Mouse (Mus musculus) kidney, embryonic 16.5 days (tissue): ENCODE measurements around the gene Bbof1. TPM values are rescaled to one million over a fixed set of nuclear protein-coding genes. Genes with fewer than 3 reads are reported as not detected.

Experiments
- ATAC-seq: fragments of 200-750 bp; cut with Nextera tagmentation; 2 replicates; pipeline ENCODE4 v1.8.0; 2017; ENCODE audit warnings: moderate TSS enrichment; ENCODE audit not compliant: low FRiP score, low TSS enrichment
- H3K27ac ChIP-seq: fragments of 300-500 bp; sonication (generic); 2 replicates; pipeline ENCODE4 v1.5.1; 2014; ENCODE audit warnings: low read length
- H3K27me3 ChIP-seq: fragments of 300-500 bp; sonication (generic); 2 replicates; pipeline ENCODE4 v1.6.1; 2014; ENCODE audit warnings: low read length, control low read depth, mixed read lengths; ENCODE audit not compliant: insufficient read depth
- H3K36me3 ChIP-seq: fragments of 300-500 bp; sonication (generic); 2 replicates; pipeline ENCODE4 v1.6.1; 2014; ENCODE audit warnings: low read length, control low read depth, mixed read lengths; ENCODE audit not compliant: insufficient read depth
- H3K4me1 ChIP-seq: fragments of 300-500 bp; sonication (generic); 2 replicates; pipeline ENCODE4 v1.6.1; 2014; ENCODE audit warnings: low read length, control low read depth, mixed read lengths; ENCODE audit not compliant: insufficient read depth
- H3K4me2 ChIP-seq: fragments of 300-500 bp; sonication (generic); replicated peaks from 2 replicates; pipeline ENCODE4 v1.6.1; 2014; ENCODE audit warnings: low read depth, low read length
- H3K4me3 ChIP-seq: fragments of 300-500 bp; sonication (generic); 2 replicates; pipeline ENCODE4 v1.5.1; 2014; ENCODE audit warnings: mild to moderate bottlenecking, low read length
- H3K9ac ChIP-seq: fragments of 300-500 bp; sonication (generic); replicated peaks from 2 replicates; pipeline ENCODE4 v1.6.1; 2014; ENCODE audit warnings: low read length
- H3K9me3 ChIP-seq: fragments of 300-500 bp; sonication (generic); 2 replicates; pipeline ENCODE4 v1.6.1; 2016; ENCODE audit warnings: low read length, control low read depth
- WGBS: fragments of 180-500 bp; shearing (Covaris S2); extraction: QIAGEN DNeasy Blood & Tissue Kit; methylation state at CpG from one replicate; pipeline ENCODE4 v1.1.7; 2014; 5-methylcytosine and 5-hydroxymethylcytosine counted together
- polyA plus RNA-seq: library from polyadenylated mRNA; unstranded; fragments of >200 nt; fragmentation: Nextera tagmentation; extraction: Ambion mirVana; gene quantifications from 2 replicates; pipeline ENCODE4 v1.2.1, GENCODE M21; 2015

Bbof1 gene
- polyA plus RNA-seq, 1 experiment from 2014 or later = 1.5 TPM

DNA sequence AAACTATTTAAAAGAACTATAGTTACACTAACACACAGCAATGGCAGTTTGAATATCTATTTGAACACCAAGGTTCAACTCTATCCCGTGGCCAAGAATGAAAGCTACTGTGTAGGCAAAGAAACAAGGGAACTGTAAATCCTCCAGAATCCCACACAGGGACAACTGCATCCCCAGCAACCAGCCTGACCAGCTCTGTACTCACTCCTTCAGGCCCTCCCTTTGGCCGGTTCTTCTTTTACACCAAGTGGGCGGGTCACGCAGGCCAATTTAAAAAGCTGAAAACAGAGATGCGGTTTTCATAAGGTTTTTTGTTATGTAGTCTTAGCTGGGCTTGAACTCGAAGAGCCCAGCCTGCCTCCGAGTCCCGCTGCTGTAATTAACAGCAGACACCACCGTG, 9.7 kb upstream of the Bbof1 start:
- ATAC-seq = no peak
- peak overlapping the region; percentile 65 for H3K27ac ChIP-seq
- H3K9ac ChIP-seq = no peak overlapping the region
- 0 out of 2 replicates have a peak overlapping the region, but pooled peaks have one; percentile 10 for H3K4me2 ChIP-seq
- H3K9me3 ChIP-seq = no peaks in the 10 kb centered on the region
- WGBS = 76% methylated on average over 9 of the region's 9 CpGs
- peaks cover 4% of the 10 kb centered on the region; the same call in 1 of the 2 replicates for H3K4me1 ChIP-seq
- no peaks in the 10 kb centered on the region for H3K27me3 ChIP-seq
- no peaks in the 10 kb centered on the region for H3K36me3 ChIP-seq
- no peak overlapping the region for H3K4me3 ChIP-seq

DNA sequence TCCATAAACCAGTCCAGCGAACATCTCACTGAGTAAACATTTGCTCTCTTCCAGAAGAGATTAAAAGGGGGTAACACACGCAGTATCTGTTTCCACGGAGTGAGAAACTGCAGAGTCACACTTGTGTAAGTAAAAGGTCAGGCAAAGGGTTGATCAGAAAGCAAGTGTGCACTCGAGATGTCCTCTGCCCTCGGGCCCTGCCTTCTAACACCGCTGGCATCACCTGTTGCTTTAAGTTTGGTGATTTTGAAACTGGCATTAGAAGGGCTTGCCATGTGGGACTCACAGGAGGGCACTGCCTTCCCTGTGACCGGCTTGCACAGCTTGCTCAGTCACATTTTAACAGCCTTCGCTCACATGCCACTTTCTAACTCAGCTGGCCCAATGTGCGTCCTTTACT, 9.2 kb upstream of the Bbof1 start:
- Histone ChIP-seq H3K9me3 (no peaks in the 10 kb centered on the region), H3K9ac (no peak overlapping the region), H3K4me1 (peaks cover 4% of the 10 kb centered on the region; the same call in 1 of the 2 replicates), H3K27ac (peak overlapping the region; percentile 65), H3K27me3 (no peaks in the 10 kb centered on the region), H3K4me3 (no peak overlapping the region), H3K4me2 (no peak overlapping the region), H3K36me3 (no peaks in the 10 kb centered on the region)
- no peak for ATAC-seq
- 57% methylated on average over 9 of the region's 9 CpGs for WGBS

DNA sequence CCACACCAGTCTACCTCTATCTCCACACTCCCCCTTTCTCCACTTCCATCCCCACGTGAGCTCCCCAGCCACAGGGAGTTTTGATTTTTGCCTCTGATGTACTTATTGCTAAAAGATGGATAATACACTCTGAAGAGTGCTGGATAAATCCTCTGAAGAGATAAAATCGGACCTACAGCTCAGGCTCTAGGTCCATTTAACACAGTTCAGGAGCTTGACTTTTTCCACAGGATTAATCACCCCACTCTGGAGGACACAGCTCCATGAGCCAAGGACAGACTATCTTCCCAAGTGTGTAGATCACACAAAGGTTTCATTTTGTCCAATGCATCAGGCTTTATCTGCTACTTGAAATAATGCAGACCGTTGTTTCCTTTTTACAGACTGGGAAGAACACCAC, 8.8 kb upstream of the Bbof1 start:
- H3K4me2 ChIP-seq = no peak overlapping the region
- H3K27ac ChIP-seq = peak overlapping the region; percentile 65
- no peak overlapping the region for H3K9ac ChIP-seq
- no peaks in the 10 kb centered on the region for H3K27me3 ChIP-seq
- no peak for ATAC-seq
- WGBS = 83% methylated on average over 3 of the region's 3 CpGs
- no peak overlapping the region for H3K4me3 ChIP-seq
- no peaks in the 10 kb centered on the region for H3K36me3 ChIP-seq
- H3K4me1 ChIP-seq = peaks cover 4% of the 10 kb centered on the region; the same call in 1 of the 2 replicates
- no peaks in the 10 kb centered on the region for H3K9me3 ChIP-seq

DNA sequence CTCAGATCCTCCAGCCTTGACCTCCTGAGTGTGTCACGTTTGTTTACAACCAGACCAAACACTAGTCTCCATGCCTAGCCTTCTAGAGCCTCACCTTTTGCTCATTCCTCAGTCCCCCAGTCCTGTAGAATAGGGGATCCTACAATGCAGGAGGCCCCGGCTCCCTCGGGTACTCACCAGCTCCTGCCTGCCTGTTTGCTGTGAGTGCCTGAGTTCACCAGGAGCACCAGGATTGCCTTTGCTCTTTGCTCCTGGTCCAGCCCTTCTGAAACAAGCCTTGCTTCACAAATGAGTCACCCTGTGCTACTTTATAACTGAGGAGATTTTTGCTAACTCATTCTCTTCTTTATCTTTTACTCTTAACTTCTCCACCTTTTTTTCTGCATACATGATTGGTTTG, 8.2 kb upstream of the Bbof1 start:
- H3K27ac ChIP-seq = peak overlapping the region; percentile 65
- H3K9ac ChIP-seq = no peak overlapping the region
- H3K4me3 ChIP-seq = 0 out of 2 replicates have a peak overlapping the region, but pooled peaks have one; percentile 10
- H3K36me3 ChIP-seq = no peaks in the 10 kb centered on the region
- no peak for ATAC-seq
- H3K9me3 ChIP-seq = no peaks in the 10 kb centered on the region
- WGBS = 57% methylated on average over 3 of the region's 3 CpGs
- no peak overlapping the region for H3K4me2 ChIP-seq
- no peaks in the 10 kb centered on the region for H3K27me3 ChIP-seq
- peaks cover 4% of the 10 kb centered on the region; the same call in 1 of the 2 replicates for H3K4me1 ChIP-seq

DNA sequence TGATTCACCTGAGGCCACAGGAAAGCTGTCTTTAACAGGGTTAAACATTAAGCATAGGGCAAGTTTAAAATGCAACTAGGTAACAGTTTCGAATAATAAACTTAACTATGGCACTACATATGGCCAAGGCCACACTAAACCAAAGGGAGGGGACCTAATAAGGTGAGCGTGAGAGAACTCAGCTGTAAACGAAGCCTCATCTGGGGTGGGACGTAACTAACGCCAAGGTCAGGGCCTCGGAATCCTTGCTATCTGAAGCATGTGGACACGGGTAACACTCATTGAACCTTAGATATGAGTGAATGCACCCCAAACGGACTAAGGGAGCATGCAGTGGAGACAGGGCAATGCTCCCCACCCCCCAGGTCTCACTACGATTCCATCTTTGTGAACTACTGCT, 5.9 kb upstream of the Bbof1 start:
- 55% methylated on average over 9 of the region's 9 CpGs for WGBS
- peak; percentile 95 for ATAC-seq
- peak overlapping the region; percentile 82 for H3K27ac ChIP-seq
- no peak overlapping the region for H3K4me3 ChIP-seq
- H3K36me3 ChIP-seq = no peaks in the 10 kb centered on the region
- H3K9me3 ChIP-seq = no peaks in the 10 kb centered on the region
- no peaks in the 10 kb centered on the region for H3K27me3 ChIP-seq
- no peak overlapping the region for H3K4me2 ChIP-seq
- H3K4me1 ChIP-seq = peaks cover 8% of the 10 kb centered on the region; the same call in 1 of the 2 replicates
- no peak overlapping the region for H3K9ac ChIP-seq

- no peak overlapping the region for H3K4me3 ChIP-seq
- H3K4me2 ChIP-seq = no peak overlapping the region
- H3K36me3 ChIP-seq = no peaks in the 10 kb centered on the region
- H3K27ac ChIP-seq = no peak overlapping the region
- H3K9ac ChIP-seq = no peak overlapping the region
- no peaks in the 10 kb centered on the region for H3K27me3 ChIP-seq
- peaks cover 7% of the 10 kb centered on the region; the same call in 1 of the 2 replicates for H3K4me1 ChIP-seq
- 88% methylated on average over 6 of the region's 6 CpGs for WGBS
- no peaks in the 10 kb centered on the region for H3K9me3 ChIP-seq
- no peak for ATAC-seq
These were observed 4.3 kb upstream of the Bbof1 start for GRCm38 (mm10) chr12:84404541-84404940.

- no peak overlapping the region for H3K9ac ChIP-seq
- H3K9me3 ChIP-seq = no peaks in the 10 kb centered on the region
- no peak for ATAC-seq
- H3K4me1 ChIP-seq = peaks cover 7% of the 10 kb centered on the region; the same call in 1 of the 2 replicates
- no peaks in the 10 kb centered on the region for H3K36me3 ChIP-seq
- peaks cover 3% of the 10 kb centered on the region; the same call in 1 of the 2 replicates for H3K27me3 ChIP-seq
- H3K4me3 ChIP-seq = no peak overlapping the region
- 59% methylated on average over 4 of the region's 4 CpGs for whole genome bisulfite sequencing
- H3K27ac ChIP-seq = no peak overlapping the region
- H3K4me2 ChIP-seq = no peak overlapping the region
These were observed 1.6 kb upstream of the Bbof1 start for GRCm38 (mm10) chr12:84407259-84407658.

- ATAC-seq = no peak; the same call in 1 of the 2 replicates
- peak overlapping the region; percentile 84 for H3K27ac ChIP-seq
These were observed 725 bp upstream of the Bbof1 start for GRCm38 (mm10) chr12:84407874-84408818.

DNA sequence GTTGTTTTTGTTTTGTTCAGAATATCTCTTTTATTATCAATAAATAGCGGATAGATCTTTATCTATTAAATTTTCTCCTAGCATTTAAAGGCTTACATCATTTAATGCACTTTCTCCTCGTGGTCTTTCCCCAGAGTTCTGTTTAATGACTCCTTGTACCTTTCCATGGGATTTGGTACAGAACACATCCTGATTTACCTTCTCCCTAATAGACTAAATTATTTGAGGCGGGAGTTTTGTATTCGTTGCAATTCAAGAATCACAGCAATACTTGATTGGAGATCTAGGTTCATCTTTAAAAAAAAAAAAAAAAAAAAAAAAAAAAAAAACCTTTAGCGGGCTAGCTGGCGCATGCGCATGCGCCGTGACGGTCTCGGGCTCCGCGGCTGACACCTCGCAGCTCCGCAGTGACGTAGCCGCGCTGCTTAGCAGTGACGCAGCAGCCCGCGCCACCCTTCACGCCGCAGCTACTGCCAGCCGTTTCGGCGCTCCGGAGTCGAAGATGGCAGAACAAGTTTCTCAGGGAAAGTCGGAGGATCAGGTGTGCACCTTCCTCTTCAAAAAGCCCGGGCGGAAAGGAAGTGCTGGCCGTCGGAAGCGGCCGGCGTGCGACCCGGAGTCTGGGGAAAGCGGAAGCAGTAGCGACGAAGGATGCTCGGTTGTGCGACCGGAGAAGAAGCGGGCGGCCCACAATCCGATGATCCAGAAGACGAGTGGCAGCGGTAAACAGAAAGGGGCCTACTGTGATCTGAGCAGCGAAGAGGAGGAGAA, 8.1 kb downstream of the Bbof1 start, which contains the start of gene Rnf113a2:
Gene Rnf113a2, plus strand, starts transcription at position 363 of the 771 bp plus-strand sequence.
- H3K4me1 ChIP-seq = no peaks in the 10 kb centered on the region
- peak within 1 kb of the TSS; percentile 82 for H3K9ac ChIP-seq
- ATAC-seq = peak; percentile 85; the same call in 1 of the 2 replicates
- H3K4me3 ChIP-seq = peak within 1 kb of the TSS; percentile 53
- no peaks in the 10 kb centered on the region; the same call in 1 of the 2 replicates for H3K9me3 ChIP-seq
- H3K27ac ChIP-seq = no peak within 1 kb of the TSS
- H3K36me3 ChIP-seq = no peaks in the 10 kb centered on the region; the same call in 1 of the 2 replicates
- 3% methylated on average over 50 of the region's 50 CpGs for WGBS
- H3K4me2 ChIP-seq = peak within 1 kb of the TSS; percentile 83
- no peaks in the 10 kb centered on the region for H3K27me3 ChIP-seq

More at GRCm38 (mm10) chr12:84407874-84408818, 725 bp upstream of the Bbof1 start:
- Histone ChIP-seq H3K4me2 (peak overlapping the region; percentile 91), H3K27me3 (peaks cover 3% of the 10 kb centered on the region; the same call in 1 of the 2 replicates), H3K9ac (peak overlapping the region; percentile 88), H3K9me3 (no peaks in the 10 kb centered on the region), H3K4me1 (peaks cover 7% of the 10 kb centered on the region; the same call in 1 of the 2 replicates), H3K36me3 (no peaks in the 10 kb centered on the region), H3K4me3 (peak overlapping the region; percentile 90)
- 1% methylated on average over 46 of the region's 52 CpGs for WGBS
